Mouse (Mus musculus) frontal cortex, adult (tissue): ENCODE measurements around the gene Cnpy1.
A peak's percentile ranks its signal among the peaks of the same experiment; 100 is the strongest.

ENCODE experiments used
- ATAC-seq: cut with Nextera tagmentation; 2 replicates; pipeline ENCODE4 v1.9.2; 2017; ENCODE audit warnings: mild to moderate bottlenecking, moderate library complexity, mixed read lengths; ENCODE audit not compliant: low TSS enrichment

Cnpy1 gene

DNA sequence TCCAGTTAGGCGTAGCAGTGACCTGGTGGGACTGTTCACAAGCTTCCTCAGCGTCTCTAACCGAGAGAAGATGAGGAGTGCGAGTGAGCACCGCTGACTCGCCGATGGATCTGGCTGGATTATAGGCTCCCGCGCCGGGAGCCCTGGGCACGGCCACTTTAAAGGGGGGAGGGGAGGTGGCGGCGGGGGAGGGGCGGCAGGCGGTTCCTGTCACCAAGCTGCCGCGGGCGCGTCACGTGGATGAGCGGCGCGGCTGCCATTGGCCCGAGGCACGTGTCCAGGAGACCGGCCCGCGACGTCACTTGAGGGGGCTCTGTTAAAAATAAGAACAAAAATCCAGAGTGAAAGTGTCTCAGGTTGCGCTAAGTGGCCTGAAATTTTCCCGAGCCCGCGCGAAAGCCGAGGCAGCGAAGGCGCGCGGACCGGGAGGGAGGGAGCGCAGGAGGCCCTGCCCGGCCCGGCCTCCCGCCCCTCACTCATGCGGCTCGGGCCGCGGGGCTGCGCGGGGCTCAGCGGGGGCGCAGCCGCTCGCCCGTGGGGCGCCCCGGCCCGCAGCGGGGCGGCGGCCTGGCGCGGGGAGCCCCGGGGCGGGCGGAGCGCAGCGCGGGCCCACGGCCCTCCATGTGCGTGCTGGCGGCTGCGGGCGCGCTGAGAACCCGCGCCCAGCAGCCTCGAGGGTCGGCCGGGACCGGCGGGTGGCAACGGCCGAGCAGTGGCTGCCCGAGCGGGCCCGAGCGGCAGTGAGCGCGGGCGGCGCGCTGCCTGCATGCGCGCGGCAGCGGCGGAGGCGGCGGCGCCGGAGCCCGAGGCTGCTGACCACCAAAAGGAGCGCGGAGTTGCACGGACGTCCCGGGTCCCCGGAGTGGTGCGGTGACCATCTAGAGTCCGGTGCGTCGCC, 80.0 kb downstream of the Cnpy1 start, which contains the start of gene En2:
Gene En2 (plus strand): TSS at position 337 of the 898 bp plus-strand sequence.
- ATAC-seq: 0 out of 2 replicates have a peak, but pooled peaks have one; percentile 19

DNA sequence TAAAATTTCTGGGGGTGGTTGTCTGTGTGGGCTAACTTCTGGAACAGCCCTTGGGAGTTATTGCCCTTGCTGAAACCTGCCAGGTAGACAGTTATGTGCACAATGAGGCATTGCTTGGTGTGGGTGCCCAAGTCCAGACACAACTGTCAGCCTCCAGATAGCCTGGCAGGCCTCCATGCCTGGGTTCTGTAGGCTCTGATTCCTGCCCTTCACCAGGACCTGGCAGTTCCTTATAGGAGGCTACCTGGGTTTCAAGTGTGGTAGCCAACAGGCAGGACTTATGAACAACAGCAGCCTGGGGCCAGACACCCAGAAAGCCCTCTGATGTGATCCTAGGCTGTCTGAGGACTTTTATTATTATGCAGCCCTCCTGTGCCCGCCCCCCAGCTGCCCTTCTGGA, 81.7 kb downstream of the Cnpy1 start:
- no peak for ATAC-seq

DNA sequence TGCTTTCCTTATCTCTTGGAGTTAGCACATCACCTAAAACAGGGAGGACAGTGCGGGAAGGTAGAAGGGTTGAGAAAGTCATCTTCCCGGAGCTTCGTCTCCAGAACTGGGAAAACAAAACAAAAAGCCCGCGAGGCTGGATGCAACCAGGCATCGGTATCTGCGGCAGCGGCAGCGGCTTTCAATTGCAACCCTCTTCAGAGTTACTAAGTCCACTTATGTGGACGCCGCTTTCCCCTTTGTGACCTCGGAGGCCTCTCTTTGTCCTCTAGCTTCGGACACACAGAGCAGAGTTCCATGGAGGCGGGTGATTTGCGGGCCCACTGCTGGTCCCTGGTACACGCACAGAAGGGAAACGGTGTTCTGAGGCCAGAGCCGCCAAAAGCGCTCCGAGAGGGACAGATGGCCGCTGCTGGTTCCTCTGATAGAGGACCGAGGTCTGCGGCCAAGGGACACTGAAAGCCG, 83.6 kb downstream of the Cnpy1 start:
- ATAC-seq: no peak

DNA sequence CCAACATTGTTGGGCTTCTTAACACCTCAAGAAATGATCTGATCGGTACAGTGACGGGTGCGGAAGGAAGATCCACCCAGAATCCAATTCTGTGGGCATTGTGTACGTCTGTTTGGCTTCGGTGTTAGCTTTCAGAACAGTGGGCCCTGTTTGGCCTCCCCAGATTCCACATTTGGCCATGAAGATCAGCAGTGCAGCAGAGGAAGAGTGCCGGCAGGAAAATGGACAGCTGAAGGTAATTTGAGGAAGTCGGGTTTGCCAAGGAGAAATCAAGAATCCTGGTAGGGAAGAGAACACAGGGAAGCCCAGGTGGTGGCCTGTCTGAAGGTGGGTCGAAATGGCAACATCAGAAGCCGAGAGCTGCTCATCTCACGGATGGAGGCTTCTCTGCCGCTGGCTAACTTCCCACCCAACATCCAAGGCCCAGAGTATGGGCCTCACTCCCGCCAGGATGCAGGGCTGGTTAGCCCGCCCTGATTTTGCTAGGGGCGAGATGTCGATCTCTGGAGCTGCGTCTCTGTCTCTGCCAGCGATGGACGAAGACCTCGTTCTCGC, 84.1 kb downstream of the Cnpy1 start:
- no peak for ATAC-seq

DNA sequence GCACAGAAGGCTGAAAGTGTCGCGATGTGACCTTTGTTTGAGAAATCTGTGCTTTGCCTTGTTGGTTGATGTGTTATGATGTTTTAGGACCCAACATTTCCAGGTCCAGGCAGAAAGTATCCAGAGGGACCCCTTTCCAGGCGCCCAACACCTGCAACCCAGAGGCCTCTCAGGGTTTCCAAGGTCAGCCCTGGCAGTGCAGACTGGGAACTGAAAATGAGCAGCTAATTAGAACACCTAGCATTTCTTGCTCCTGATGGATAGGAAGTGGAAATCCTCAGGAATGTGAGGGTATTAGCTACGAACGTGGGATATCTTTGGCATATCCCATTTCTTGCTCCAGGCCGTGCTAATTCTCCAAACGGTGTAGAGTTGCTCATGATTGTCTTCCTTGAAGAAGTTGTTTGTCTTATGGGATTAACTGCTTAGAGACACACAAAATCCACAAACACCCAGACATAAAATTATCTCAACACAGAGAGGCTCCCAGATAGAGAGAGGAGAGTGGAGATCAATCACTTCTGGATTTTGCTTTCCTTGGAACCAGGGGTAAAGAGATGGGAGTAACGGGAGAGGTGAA, 85.6 kb downstream of the Cnpy1 start:
- no peak for ATAC-seq

DNA sequence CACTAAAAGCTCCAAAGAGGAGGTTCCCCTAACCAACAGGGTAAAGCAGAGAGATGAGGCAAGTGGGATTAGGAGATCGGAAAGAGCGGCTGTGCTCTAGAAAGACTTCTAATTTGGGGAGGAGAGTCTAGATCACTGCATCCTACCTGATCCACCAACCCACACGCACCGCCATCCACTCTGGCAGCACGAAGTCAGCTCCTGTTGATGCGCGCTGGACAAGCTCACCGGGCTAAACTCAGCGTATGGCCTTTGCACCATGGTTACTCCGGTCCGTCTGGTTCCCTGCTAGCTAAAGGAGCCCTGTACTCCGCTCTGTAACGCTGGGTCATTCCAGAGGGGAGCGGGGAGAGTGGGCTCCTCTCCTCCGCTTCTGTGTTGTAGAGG, 86.5 kb downstream of the Cnpy1 start:
- no peak for ATAC-seq

DNA sequence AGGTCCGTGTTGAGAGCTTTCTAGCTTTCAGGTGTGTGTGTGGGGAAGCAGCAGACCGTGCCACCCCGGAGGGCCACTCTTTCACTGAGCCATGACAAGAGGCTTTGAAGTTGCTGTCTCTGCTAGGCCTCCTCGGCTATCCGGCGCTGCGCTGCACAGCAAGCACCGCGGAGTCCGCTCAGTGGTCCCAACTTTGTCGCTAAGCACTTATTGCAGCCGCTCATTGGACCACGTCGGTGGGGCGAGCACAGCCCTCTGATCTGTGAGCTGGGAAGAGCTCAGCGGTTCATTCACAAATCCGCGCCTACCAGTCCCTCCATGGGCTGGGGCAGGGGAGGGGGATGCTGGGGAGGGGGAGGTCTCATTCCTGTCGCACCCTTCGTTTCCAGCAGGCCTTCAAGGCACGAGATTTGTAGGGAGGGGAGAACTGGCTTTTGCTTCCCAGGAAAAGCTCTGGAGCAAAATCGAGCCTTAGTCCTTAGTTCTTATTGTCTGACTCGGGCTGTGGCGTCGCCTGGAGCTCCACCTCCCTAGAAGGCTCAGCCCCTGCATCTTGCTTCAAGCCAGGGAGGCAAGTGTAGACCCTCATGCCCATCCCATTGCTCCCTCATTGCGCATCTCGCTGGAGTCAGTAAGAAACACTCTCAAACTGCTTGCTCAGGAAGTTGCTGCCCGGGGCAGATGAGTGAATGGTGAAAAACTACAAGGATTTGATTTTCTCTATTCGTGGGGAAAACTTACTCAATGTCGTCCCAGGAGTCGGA, 87.1 kb downstream of the Cnpy1 start:
- no peak for ATAC-seq

DNA sequence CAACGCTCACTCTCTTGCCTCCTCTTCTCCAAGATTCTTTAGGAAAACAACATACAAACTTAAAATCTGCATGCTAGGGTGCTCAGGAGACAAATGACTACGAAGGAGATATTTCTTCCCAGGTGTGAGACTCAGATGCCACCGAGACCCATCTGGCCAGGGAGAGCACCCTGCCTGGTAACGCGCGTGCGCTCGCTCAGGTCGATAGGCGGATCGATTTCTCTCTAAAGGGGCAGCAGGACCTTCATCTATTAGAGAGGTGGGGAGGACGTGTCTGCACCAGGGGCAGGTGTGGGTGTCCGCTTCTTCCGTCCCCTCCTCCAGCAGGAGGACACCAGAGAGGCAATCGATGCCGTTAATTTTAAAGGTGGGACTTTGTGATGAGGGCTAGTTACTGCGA, 87.8 kb downstream of the Cnpy1 start:
- no peak for ATAC-seq

DNA sequence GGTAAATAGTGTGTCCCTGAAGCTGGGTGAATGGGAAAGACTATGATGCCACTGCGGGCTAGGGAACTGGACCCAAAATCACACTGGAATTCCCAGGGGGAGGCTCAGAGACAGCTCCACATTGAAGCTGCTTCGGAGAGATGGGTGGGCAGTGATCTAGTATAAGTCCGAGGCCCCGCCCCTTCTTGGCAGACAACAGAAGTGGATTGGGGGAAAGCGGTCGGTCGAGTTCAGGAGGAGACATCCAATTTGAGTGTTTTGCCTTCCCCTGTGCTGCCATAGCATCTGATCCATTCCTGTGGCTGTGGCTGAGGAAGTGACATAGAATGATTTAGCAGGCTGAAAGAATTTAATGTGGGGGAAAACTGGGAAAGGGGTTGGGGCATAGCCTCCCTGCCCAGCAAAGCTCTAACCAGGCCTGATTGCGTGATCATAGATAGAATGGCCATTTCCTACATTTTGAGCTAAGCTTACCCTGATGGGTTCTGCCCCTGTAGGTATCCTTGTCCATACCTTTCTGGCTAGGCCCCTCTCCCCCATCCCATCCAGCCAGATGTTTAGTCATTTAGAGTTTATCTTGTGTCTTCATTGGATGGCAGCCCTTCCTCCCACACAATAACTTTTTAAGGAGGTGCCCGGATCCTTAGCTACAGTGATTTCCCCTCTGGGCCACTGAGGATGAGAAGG, 88.4 kb downstream of the Cnpy1 start:
- ATAC-seq: no peak
